Mouse (Mus musculus): ENCODE data around the gene Spock2.

DNA sequence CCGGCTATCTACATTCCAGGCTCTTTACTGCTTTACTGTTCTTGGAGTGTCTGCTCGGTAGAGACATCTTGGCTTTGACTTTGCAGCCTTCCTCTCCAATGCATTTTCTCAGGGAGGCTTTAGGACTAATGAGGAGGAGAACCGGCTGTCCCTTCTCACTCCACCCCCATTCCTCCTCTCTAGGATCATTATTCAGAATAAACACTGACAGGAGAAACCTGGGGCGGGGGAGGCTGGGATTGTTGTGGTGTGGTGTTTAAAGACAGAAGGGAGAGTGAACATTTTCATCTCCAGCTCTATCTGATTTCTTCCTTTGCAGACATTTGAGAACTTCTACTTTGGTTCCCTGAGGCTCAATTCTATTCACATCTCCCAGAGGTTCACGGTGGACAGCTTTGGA lies 8.2 kb upstream of the Spock2 start:
- TF ChIP-seq CTCF (IDR thresholded peaks at IDR 0.05; ENCODE audit: low read depth, low read length) (no peak), POLR2A (IDR thresholded peaks at IDR 0.05; ENCODE audit: borderline replicate concordance, low read depth, low read length) (no peak)

Data from bone marrow macrophage, adult 2 months (primary cell).